Mouse (Mus musculus): ENCODE results near the gene Zfp335.

DNA sequence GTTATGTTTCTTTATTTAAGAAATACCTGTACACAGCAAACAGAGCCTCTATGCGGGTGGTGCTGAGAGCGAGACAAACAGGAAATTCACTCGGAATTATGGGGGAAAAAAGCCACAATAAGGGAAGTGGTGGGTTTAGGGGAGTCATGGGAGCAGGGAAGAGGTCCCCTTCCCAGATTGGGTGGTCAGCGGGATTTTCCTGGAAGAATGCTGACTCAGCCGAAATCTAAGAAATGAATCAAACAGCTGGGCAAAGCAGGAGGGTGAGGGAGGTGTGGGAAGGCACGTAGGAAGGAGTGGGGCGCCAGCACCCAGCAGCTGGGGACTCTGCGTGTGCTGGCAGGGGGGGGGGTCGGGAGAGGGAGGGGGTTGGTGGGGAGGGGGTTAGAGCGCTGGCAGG lies 22.0 kb upstream of the Zfp335 start:
- TF ChIP-seq CTCF (IDR thresholded peaks at IDR 0.05; ENCODE audit: borderline replicate concordance, insufficient read depth, low read length) (no peak), POLR2A (IDR thresholded peaks at IDR 0.05; ENCODE audit: low read depth, low read length) (no peak)

All from embryonic fibroblast, embryonic 13.5 days (primary cell).